9 mouse cellular contexts compared by ENCODE assay signal in genomic region chr7:144751833-144752232, GRCm38 (mm10). TPM values are rescaled to one million over a fixed set of nuclear protein-coding genes. Genes with fewer than 3 reads are reported as not detected.
A peak's percentile ranks its signal among the peaks of the same experiment; 100 is the strongest.
DNase-seq lines count a peak whose midpoint lies in the region; ATAC-seq and TF ChIP-seq lines count a peak whose summit lies in the region.
"Had no signal": no experiment of that assay in that cellular context is flagged by ENCODE, and none has a peak within 500 bp of the region (broad histone marks: within the 10 kb centered on the region; RNA-seq: fewer than 3 reads in every experiment).

TSS of gene Ano1 (minus strand) at chr7:144751974.

- peak; percentile 25; the same call in 1 of the 2 replicates for ATAC-seq in kidney, embryonic 16.5 days (ENCODE audit: low FRiP score, low TSS enrichment)
- no peak for ATAC-seq in heart, embryonic 12.5 days (ENCODE audit: insufficient number of reproducible peaks, low FRiP score)
- ATAC-seq in midbrain, embryonic 13.5 days = no peak

- 0 out of 2 replicates have a peak, but pooled peaks cover 3% of the 10 kb centered on the region for H3K27me3 ChIP-seq in kidney, embryonic 16.5 days (ENCODE audit: insufficient read depth, low read length)
- H3K27me3 ChIP-seq in heart, embryonic 12.5 days (replicated peaks) = 0 out of 2 replicates have a peak, but pooled peaks cover 1% of the 10 kb centered on the region
- H3K27me3 ChIP-seq in midbrain, embryonic 13.5 days = no peaks in the 10 kb centered on the region
- no peaks in the 10 kb centered on the region for H3K27me3 ChIP-seq in limb, embryonic 10.5 days (ENCODE audit: low read depth, poor library complexity, severe bottlenecking)

- H3K4me3 ChIP-seq in kidney, embryonic 16.5 days (ENCODE audit: low read length) = no peak within 1 kb of the TSS
- no peak within 1 kb of the TSS for H3K4me3 ChIP-seq in heart, embryonic 12.5 days
- H3K4me3 ChIP-seq in midbrain, embryonic 13.5 days (replicated peaks) = no peak within 1 kb of the TSS
- H3K4me3 ChIP-seq in limb, embryonic 10.5 days = no peak within 1 kb of the TSS

- no peak within 1 kb of the TSS for H3K4me2 ChIP-seq in kidney, embryonic 16.5 days (replicated peaks; ENCODE audit: low read depth, low read length)
- H3K4me2 ChIP-seq in heart, embryonic 12.5 days = no peak within 1 kb of the TSS
- no peak within 1 kb of the TSS for H3K4me2 ChIP-seq in midbrain, embryonic 13.5 days (replicated peaks)

- 61% methylated on average over 9 of the region's 9 CpGs for WGBS in kidney, embryonic 16.5 days
- WGBS in heart, embryonic 12.5 days = 84% methylated on average over 9 of the region's 9 CpGs
- WGBS in midbrain, embryonic 13.5 days = 92% methylated on average over 9 of the region's 9 CpGs
- 83% methylated on average over 9 of the region's 9 CpGs for WGBS in limb, embryonic 10.5 days

- no peak within 1 kb of the TSS for H3K27ac ChIP-seq in kidney, embryonic 16.5 days (ENCODE audit: low read length)
- H3K27ac ChIP-seq in heart, embryonic 12.5 days (ENCODE audit: poor library complexity, severe bottlenecking) = no peak within 1 kb of the TSS
- no peak within 1 kb of the TSS for H3K27ac ChIP-seq in midbrain, embryonic 13.5 days
- H3K27ac ChIP-seq in limb, embryonic 10.5 days = no peak within 1 kb of the TSS

- TF ChIP-seq POLR2A in brain, embryonic 14.5 days (IDR thresholded peaks at IDR 0.05; ENCODE audit: borderline replicate concordance, extremely low read depth, insufficient read depth, insufficient read length, poor library complexity, severe bottlenecking) = no peak

- peaks cover 11% of the 10 kb centered on the region for H3K4me1 ChIP-seq in kidney, embryonic 16.5 days (ENCODE audit: insufficient read depth, low read length)
- peaks cover 23% of the 10 kb centered on the region for H3K4me1 ChIP-seq in heart, embryonic 12.5 days (replicated peaks)
- H3K4me1 ChIP-seq in midbrain, embryonic 13.5 days (replicated peaks) = no peaks in the 10 kb centered on the region
- peaks cover 7% of the 10 kb centered on the region; the same call in 1 of the 2 replicates for H3K4me1 ChIP-seq in limb, embryonic 10.5 days

- no peak within 1 kb of the TSS for H3K9ac ChIP-seq in kidney, embryonic 16.5 days (replicated peaks; ENCODE audit: low read length)
- H3K9ac ChIP-seq in heart, embryonic 12.5 days = no peak within 1 kb of the TSS
- H3K9ac ChIP-seq in midbrain, embryonic 13.5 days (replicated peaks) = no peak within 1 kb of the TSS

- no peaks in the 10 kb centered on the region for H3K36me3 ChIP-seq in kidney, embryonic 16.5 days (ENCODE audit: insufficient read depth, low read length)
- H3K36me3 ChIP-seq in heart, embryonic 12.5 days = no peaks in the 10 kb centered on the region
- H3K36me3 ChIP-seq in midbrain, embryonic 13.5 days = no peaks in the 10 kb centered on the region
- no peaks in the 10 kb centered on the region for H3K36me3 ChIP-seq in limb, embryonic 10.5 days

- no peak for TF ChIP-seq CTCF in brain, embryonic 14.5 days (IDR thresholded peaks at IDR 0.05; ENCODE audit: borderline replicate concordance, extremely low read depth, insufficient read depth, insufficient read length)

- DNase-seq in kidney, postnatal 25 days = no peak
- no peak for DNase-seq in brain, embryonic 14.5 days (ENCODE audit: low read depth)
- no peak for DNase-seq in limb, embryonic 10.5 days (ENCODE audit: low spot score)
- DNase-seq in Muller cell, postnatal 12 days (ENCODE audit: inconsistent ontology term) = no peak
- DNase-seq: gastrocnemius, postnatal 14 days; kidney, adult 8-10 months had no signal

- no peaks in the 10 kb centered on the region for H3K9me3 ChIP-seq in kidney, embryonic 16.5 days (ENCODE audit: low read length)
- no peaks in the 10 kb centered on the region for H3K9me3 ChIP-seq in heart, embryonic 12.5 days (replicated peaks)
- H3K9me3 ChIP-seq in midbrain, embryonic 13.5 days = no peaks in the 10 kb centered on the region
- no peaks in the 10 kb centered on the region for H3K9me3 ChIP-seq in limb, embryonic 10.5 days (replicated peaks)

RNA-seq across cellular contexts. Expression of gene Ano1, which starts in this region (rescaled TPM):
- polyA plus RNA-seq in kidney, embryonic 16.5 days (2015; fragmentation: Nextera tagmentation; extraction: Ambion mirVana) = 53.6 and 56.5 TPM in 2 replicates
- 12.9 and 13.4 TPM in 2 replicates for polyA plus RNA-seq in brain, embryonic 14.5 days (2012; rRNA removed)
- polyA plus RNA-seq in heart, embryonic 12.5 days (2016; fragmentation: Nextera tagmentation; extraction: Ambion mirVana) = 12.7 and 13.4 TPM in 2 replicates
- polyA plus RNA-seq in midbrain, embryonic 13.5 days (2015; fragmentation: Nextera tagmentation; extraction: Ambion mirVana) = 13.0 and 15.1 TPM in 2 replicates
- polyA plus RNA-seq in limb, embryonic 10.5 days (2016; fragmentation: Nextera tagmentation; extraction: Ambion mirVana) = 3.1 and 6.0 TPM in 2 replicates
